Mouse (Mus musculus): ENCODE data around the gene Negr1. TPM values are rescaled to one million over a fixed set of nuclear protein-coding genes. Genes with fewer than 3 reads are reported as not detected.
"Not testable (repeated sequence)": the region's sequence is repeated elsewhere in the genome, so short reads cannot be mapped to it uniquely, and the experiment has no call there.

Negr1 gene
- total RNA-seq, 2 experiments from 2014 or later, result 1.7 to 1.9 TPM

DNA sequence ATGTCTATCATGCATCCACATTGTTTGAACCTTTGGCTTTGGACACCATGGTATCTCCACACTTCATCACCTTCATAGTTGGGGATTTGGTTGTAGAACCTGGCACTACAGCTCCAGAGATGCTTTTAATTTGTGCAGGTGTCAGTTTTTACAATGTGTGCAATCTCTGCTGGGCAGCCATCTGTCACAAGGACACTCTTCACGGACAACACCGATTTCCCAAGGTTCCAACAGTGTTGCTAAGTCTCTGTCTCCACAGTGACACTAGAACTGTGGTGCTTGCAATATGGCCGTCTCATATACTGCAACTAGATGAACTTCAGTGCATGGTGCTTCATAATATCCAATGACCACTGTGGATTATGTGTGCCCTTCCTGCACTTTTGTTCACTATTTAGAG lies 425.5 kb downstream of the Negr1 start:
- DNase-seq (ENCODE audit: low spot score in 2 of 2), result no peak

DNA sequence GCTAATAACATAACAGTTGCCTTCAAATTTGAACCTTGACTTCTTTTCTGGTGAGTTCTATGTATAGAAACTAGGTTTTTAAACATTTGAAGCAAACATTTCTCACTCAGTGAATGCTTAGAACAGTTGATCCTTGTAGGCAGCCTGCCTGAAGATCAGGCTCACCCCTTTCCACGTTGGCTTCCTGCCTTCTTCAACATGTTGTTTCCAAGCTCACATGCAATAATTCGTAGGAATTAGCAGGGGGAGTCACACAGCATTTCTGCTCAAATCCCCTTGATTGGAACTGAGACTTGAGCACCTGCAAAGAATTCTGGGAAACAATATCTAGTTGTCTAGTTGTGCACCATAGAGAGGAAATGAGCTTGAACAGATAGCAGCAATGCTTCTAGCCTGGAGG lies 430.6 kb downstream of the Negr1 start:
- DNase-seq (ENCODE audit: low spot score in 2 of 2), result no peak

DNA sequence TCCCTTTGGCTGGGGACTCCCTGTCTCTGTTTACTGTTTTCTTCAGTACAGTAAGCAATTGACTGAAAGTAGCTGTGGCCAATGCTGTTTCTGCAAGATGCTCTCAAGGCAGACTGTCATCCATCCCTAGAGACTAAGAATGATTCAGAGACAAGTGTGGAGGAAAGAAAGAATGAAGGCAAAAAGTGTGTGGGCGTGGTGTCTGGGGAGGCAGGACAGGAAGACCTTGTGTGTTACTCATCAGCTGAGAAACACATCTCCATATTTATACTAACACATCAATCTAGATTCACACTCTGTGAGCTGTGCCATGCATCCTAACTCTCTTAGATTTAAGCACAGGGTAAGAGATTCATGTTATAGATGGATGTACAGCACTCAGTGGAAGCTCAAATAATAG lies 431.2 kb downstream of the Negr1 start:
- no peak for DNase-seq (ENCODE audit: low spot score in 2 of 2)

DNA sequence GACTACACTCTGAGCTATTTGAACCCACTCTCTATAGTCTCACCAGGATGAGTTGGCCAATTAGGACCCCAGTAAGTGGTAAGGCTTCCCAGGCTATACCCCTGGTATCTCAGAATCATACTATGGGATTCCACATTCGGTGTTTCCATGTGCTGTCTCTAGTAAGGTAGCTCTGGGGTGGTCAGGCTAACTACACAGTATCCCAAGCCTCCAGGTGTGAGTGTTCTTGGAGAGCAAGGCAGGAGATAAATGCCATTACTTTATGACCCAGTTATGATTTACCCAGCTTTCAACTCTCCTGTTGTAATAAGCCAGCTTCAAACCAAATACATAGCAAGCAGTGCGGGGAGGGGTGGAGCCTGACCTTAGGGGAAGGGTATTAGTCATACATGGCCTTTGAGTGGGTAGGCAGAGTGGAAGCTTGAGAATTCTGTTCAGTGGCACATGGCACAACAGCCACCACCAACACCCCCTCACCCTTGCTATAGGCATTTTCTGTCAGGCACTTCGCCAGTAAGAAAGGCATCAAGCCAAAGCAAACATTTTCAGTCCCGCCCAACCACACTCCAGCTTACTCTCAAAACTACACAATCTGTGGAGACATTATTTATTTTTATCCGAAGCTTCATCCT lies 437.7 kb downstream of the Negr1 start:
- no peak for DNase-seq (ENCODE audit: low spot score in 2 of 2)

DNA sequence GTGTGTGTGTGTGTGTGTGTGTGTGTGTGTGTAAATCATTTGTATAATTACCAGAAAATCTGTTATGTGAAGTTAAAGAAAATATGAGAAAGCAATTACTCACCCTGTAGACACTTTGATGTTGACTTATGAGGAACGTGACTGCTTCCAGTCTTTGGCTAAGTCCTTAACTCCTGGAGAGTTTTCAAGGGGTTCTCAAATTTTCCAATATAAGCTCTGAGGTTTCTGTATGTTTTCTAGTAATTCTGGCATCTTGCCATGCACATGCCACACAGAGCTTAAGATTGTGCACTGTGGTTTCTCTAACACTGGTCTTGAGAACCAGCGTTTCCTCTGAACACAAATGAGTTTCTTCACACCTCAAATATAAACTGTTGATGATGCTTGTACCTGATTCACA lies 460.0 kb downstream of the Negr1 start:
- DNase-seq (ENCODE audit: low spot score in 2 of 2), result no peak

DNA sequence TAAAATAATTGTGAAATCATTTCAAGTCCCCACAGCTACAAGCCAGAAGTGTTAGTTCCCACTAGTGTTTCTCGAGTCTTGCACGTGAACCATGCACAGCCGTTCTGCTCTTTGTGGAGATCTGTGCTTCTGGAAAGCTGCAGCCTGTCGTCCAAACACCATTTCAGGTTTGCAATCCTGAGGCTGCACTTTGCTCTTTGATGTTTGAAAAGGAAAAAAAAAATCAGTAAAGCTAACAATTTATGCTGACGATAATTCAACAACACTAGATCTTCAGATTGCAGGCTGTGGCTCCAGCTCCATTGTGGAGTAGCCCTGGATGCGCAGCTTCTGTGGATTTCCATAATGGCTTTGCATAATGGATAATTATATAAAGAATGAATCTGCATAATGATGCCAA lies 463.0 kb downstream of the Negr1 start:
- DNase-seq (ENCODE audit: low spot score in 2 of 2), result no peak

DNA sequence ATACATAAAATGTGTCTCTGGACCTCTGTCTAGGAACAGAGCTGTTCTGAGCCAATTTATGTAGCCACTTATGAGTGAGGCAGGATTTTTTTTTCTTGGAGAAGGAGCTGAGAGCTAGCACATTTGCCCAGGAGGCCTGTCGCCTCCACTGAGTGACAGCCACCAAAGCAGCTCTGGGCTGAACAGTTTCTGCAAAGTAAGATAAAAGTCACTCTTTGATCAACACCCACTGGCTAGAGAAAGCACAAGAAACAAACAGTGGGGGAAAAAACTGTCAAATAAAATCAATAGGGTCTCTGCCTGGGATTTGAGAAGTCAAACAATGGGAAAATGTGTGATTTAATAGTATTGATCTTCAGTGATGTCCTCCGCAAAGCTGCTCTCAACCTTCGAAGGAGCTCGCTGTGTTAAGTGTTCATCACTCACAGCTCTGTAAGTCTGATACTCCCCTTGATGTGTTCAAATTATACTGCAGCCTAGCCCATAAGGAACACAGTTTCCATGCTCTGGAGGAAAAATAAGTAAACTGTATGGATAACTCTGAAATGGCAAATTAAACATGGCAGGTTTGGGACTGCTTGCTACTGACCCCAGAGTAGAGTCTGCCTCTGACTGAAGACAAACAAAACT lies 470.0 kb downstream of the Negr1 start:
- DNase-seq (ENCODE audit: low spot score in 2 of 2), result no peak

DNA sequence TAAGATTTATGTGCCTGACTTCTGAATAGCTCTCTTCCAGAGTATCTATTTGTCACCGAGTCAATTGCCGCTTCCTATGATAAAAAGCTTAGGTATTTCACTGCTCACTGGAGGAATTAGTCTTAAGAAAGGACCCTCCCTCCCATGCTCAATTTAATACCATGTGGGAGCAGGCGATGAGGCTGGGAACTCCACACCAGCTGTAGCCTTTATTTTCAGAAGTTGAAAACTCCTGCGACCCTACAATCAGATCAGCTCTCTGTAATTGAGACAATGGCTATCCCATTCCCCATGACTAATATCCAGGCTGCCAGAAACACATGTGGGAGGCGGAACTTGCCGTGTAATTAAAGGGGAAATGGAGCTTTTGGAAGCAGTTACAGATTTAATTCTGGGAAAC lies 474.4 kb downstream of the Negr1 start:
- DNase-seq (ENCODE audit: low spot score in 2 of 2), result no peak

DNA sequence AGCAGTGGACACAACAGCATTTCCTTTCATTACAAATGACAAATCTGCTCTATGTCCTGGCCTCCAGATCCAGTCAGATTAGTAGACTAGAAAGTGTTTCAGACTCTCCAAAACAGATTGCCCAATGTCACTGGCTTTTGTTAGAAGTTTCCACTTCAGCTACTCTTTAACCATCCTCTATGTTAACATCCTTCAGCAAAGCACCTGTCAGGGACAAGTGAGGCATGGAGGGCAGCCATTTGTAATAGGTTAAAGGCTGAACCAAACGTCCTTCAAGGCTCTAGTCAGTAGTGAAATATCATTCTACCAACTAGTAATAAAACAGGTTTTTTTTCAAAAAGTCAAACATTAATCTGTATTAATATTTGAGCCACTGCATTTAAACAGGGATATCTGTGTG lies 475.0 kb downstream of the Negr1 start:
- DNase-seq (ENCODE audit: low spot score in 2 of 2), result no peak

DNA sequence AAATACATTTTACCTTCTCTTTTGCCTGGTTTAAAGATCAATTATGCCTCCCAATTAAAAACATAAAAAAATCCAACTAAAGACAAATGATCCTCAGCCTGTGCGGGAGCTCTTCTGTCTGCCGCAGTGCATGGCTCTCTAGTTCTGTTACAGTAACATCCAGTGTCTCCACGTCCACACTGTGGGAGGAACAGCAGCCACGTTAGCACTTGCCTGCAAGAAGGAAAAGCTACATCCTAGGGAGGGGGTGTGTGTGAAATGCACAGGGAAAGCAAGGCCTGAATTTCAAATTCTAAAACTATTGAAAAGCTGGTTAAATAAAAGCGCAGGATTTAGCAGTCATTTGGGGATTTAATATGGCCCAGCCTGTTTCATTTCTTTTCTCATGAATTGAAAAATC lies 479.0 kb downstream of the Negr1 start:
- DNase-seq (ENCODE audit: low spot score in 2 of 2), result no peak

DNA sequence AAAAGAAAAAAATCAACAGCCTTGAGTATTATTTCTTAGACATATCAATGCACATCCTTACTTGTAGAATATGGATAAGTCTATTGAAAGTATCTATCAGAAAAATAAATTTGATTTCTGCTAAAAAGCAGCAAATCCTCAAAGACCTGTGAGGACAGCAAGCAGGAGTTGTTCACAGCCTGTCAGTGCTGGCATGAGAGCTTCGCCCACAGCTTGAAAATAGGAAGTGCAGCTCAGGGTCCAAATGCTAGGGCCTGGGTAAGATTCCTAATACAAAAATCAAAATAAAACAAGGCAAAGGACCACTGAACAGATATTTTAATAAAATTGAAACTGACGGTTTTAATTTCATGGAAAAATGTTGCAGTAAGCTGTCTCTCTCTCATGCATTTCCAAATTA lies 483.0 kb downstream of the Negr1 start:
- no peak for DNase-seq (ENCODE audit: low spot score in 2 of 2)

DNA sequence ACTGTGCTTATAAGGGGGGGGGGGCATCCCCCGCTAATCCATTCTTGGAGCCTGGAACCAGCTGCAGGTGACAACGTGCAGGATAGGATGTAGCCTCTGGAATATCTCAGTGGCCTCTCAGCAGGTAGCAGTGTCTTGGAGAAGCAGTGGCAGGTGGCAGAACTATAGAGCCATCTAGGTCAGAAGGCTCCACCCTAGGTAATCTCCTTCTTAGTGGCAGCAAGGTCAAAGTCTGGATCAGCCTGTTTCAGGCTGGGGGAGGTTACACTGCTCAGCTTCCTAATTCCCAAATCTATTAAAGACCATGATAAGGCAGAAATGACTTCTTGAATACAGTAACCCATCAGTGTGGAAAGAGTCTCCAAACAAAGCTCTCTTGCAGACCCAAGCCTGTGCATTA lies 502.8 kb downstream of the Negr1 start:
- not testable (repeated sequence) for DNase-seq (ENCODE audit: low spot score in 2 of 2)

DNA sequence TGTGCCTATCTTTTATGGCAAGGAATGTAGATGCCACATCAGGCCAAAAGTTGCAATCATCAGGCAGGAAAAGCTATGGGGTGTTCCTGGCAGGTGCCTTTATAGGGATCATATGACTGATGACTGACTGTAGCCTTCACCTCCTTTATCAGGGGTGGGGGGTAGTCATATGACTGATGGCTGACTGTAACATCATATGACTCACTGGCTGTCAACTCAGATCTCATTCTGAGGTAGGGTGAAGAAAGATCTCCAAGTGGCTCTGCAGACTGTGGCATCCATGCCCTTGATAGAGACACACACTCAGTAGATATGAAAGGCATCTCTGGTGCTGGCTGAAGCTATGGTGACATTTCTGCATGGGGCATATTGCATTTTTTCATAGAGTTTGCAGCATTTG lies 504.7 kb downstream of the Negr1 start:
- no peak for DNase-seq (ENCODE audit: low spot score in 2 of 2)

DNA sequence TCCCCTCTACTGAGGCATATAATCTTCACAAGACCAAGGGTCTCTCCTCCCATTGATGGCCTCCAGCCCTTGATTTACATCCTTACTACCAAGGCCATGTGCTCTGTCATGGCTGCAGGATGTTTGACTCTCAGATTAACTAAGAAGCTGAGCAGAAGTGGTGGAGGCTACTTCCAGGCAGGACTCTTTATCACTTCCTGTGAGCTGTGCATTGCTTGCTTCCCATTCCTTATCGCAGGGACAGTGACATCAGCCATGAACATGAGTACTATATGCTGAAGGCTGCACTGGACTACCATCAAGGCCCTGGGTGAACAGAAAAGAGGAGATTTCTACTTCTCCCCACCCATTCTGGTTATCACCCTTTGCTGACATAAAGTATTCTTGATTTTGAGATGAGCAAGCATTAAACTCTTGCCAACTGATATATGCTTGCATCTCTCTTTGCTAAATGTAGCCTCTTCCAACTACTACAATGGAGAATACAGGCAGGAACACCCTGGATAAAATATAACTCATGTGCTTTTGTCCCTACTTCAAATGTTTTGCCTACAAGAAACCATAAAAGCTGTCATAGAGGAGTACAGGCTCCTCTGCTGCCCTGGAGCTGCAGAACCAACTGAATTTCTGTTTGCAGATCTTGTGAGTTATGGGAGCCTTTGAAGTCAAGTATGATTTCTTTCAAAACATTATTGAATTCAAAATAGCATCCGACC lies 517.8 kb downstream of the Negr1 start:
- DNase-seq (ENCODE audit: low spot score in 2 of 2), result no peak

DNA sequence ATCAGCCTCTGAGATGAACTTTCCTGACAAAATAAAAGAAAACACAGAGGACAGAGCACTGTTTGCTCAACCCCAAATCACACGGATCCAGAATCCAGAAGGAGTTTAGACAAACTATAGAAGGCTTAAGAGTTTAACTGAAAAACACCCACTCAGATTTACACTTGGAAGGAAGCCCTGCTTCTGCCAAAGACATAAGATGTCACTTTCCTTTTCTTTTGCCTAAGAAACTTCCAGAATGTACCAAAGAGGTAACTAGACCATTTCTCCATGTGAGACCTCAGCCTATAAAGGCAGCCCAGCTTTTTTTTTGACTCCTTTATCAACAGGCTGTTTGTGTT lies 518.3 kb downstream of the Negr1 start:
- no peak for DNase-seq (ENCODE audit: low spot score in 2 of 2)

DNA sequence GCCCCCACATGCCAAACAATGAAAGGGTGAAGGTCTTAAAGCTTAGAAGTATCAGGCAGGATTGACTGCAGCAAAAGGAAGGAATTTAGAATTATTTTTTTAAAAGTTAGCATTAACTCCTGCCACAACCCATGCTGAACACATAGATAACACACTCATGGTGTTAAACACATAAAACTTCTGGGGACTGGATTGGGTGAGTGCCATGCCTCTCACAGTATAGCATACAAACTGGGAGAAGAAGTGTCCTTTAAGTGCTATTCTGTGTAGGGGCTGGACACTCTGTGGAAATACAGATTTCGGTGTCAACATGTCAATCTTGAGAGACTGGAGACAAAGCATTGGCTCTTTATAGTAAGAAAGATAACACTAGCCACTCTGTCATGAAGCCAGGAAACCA lies 519.0 kb downstream of the Negr1 start:
- no peak for DNase-seq (ENCODE audit: low spot score in 2 of 2)

DNA sequence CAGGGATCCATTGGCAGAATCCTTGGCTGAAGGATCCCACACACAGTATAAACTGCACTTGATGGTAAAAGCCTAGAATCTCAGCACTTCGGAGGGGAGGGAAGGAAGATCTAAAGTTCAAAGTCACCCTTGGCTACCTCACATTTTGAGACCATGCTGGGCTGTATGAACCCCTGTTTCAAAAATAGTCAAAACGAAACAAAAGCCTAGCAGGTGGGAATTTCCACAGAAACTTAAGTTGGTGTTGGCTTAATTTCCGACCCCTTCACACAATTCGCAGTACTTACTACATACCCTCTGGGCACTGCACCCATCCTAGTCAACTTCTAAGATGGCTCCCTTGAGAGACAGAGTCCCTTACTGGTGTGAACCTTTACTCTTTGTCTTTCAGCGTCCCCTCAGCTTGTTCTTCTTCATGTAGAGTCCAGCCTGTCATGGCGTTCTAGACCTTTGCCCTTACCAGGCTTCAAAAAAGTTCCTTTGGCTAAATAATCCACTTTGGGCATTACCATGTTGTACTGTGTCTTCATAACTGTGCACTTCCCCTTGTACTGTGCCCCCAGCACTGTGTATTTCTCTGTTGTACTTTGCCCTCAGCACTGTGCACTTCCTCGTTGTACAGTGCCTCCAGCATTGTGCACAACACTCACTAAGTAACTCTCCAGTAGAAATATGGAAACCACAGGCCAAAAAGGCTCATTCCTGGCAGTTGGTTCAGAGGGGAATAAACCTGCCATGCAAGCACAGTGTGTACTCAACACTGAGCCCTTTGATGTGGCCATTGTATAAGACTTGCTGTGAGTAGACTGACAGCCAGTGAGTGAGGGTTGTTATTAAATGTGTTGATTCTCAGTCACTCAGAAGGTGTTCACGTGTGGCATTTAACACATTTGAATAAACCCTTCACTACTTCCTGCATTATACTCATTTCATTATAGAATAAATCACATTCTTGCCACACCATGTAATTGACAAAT lies 521.5 kb downstream of the Negr1 start:
- DNase-seq (ENCODE audit: low spot score in 2 of 2), result no peak

DNA sequence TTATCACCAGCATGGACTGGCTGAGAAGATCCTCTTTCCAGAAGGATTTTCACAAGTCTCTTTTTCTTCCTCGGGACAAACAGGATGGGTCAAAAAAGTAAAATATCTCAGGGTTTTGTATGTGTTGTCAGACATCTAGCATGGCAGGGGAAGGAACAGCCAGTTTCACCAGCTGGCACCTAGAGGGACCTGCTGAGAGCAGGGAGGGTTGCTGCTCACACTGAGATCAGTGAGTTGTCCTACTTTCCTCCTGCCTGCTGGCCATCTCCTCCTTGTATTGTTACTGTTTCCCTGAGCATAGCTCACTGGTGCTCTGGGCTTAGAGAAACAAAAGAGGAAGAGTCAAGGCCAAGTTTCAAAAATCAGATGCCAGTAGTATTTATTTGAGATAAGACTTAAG lies 523.6 kb downstream of the Negr1 start:
- DNase-seq (ENCODE audit: low spot score in 2 of 2), result no peak

DNA sequence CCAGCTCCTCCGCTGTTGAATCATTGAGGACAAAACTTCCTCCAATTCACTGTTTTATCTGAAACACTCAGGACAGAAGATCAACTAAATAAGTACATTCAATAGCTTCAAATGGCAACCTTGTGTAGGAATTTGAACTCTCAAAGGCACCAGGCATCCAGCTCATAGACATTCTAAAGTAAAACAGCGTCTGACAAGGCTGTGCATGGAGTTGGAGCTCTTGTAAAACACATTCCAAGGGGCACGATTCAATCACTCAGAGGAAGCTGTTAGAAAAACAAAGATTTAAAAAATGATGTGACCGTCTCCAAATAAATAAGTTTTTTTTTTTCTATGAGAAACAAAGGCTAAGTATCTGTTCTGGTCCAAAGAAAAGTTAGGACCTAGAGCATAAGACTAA lies 528.5 kb downstream of the Negr1 start:
- DNase-seq (ENCODE audit: low spot score in 2 of 2), result no peak

DNA sequence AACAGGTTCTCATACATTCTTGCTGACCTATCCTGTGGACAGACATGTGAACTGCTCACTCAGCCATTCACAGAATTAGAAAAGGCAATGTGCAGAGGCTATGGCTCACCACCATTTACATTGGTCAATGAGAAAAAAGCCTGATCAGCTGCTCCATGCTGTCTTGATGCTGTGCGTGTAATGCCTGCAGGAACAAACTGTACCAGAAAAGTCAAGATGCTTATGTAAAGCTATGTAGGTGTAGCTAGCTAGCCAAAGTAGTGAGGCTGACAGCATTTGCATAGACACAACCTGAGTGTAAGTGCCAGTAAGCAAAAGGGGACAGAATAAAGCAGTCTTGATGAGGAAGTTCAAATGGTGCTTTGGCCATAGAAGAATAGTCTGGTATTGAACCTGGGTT lies 534.7 kb downstream of the Negr1 start:
- no peak for DNase-seq (ENCODE audit: low spot score in 2 of 2)

DNA sequence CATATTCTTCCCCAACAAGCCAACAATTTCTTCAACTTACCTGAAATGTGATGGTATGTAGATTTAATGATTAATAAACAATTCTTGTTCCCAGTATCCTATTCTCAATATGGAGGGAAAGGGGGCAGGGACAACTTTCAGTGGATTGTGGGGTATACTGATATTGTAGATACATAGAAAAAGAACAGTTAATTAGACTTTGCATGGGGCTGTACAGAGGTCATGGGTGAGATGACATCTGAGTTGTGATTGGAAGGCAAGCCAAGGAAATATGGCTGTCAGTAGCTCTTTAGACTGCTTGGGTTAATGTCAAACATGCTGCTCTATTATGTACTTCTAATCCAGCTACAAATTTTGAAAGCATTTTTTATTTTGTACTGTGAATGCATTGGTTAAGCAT lies 535.9 kb downstream of the Negr1 start:
- no peak for DNase-seq (ENCODE audit: low spot score in 2 of 2)

DNA sequence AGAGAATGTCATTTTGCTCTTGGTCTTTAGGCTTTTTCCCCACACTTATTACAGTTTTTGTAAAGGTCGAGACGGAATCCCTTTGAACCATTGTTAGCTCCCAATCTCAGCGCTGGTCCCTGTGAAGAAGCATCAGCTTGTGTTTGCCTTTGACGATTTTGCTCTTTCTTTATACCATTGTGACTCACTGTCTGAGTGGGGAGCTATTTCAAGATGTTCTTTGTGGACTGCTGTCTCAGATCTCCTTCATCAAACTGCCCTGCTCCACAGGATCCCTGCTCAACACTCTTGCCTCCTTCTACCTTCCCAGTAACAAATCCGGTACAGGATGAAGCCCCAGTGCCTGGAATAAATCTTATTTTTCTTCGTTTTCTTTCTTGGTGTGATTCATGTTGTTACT lies 536.8 kb downstream of the Negr1 start:
- DNase-seq (ENCODE audit: low spot score in 2 of 2), result no peak

Data from gastrocnemius, postnatal 4 days (tissue).